9 mouse cellular contexts compared by ENCODE assay signal in the genomic region with DNA sequence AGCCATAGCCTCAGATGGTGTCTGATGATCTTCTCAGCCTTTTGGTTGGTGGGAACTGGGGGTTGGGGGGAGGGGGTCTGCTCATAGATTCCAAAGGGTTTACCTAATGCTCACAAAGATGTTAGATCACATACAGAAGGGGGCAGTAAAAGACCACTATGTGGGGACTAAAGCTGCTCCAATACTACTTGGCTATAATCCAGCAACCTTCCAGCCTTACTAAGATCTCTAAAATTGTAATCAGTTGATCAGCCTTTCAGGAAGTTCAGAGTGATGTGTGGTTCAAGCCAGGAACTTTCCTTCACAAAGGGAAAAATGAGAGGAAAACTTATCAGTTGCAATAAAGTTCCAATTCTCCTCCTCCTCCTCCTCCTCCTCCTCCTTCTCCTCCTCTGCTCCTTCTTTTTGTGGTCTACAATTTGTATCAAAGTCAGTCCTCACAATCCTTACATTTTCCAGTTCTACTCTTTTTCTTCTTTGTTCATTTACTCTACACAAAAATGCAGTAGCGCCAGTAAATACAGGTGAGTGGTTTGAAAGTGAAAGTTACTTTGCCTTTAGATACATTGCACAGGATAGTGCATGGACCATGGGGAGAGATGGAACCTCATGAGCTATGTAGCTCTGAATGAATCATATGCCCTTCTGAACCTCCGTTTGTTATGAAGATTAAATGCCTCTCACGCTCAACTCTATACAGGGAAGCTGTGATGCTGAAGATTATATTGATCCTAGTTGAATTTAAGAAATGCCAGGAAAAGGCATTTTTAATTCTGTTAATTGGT. TPM values are rescaled to one million over a fixed set of nuclear protein-coding genes. Genes with fewer than 3 reads are reported as not detected.
DNase-seq lines count a peak whose midpoint lies in the region; ATAC-seq and TF ChIP-seq lines count a peak whose summit lies in the region.
"Had no signal": no experiment of that assay in that cellular context is flagged by ENCODE, and none has a peak within 500 bp of the region (broad histone marks: within the 10 kb centered on the region; RNA-seq: fewer than 3 reads in every experiment).

No protein-coding gene starts in this region.

- no peak for ATAC-seq in forebrain, embryonic 14.5 days
- ATAC-seq in forebrain, embryonic 16.5 days, result no peak
- ATAC-seq in midbrain, embryonic 15.5 days (replicated peaks), result no peak
- no peak for ATAC-seq in heart, postnatal 0 days (ENCODE audit: insufficient read depth, low read depth)

- H3K36me3 ChIP-seq in forebrain, embryonic 14.5 days (ENCODE audit: control insufficient read depth, insufficient read depth, low read length), result peaks cover 11% of the 10 kb centered on the region
- H3K36me3 ChIP-seq in forebrain, embryonic 16.5 days (ENCODE audit: control insufficient read depth, insufficient read depth), result peaks cover 4% of the 10 kb centered on the region
- peaks cover 12% of the 10 kb centered on the region for H3K36me3 ChIP-seq in midbrain, embryonic 10.5 days
- peaks cover 3% of the 10 kb centered on the region; the same call in 1 of the 2 replicates for H3K36me3 ChIP-seq in midbrain, embryonic 15.5 days (replicated peaks)
- H3K36me3 ChIP-seq in heart, postnatal 0 days (replicated peaks; ENCODE audit: control insufficient read depth, insufficient read depth, low read length), result peaks cover 6% of the 10 kb centered on the region; the same call in 1 of the 2 replicates

- H3K4me2 ChIP-seq in forebrain, embryonic 14.5 days (ENCODE audit: low read length), result no peak overlapping the region
- no peak overlapping the region for H3K4me2 ChIP-seq in forebrain, embryonic 16.5 days (ENCODE audit: low read length)
- H3K4me2 ChIP-seq in midbrain, embryonic 15.5 days, result no peak overlapping the region
- 0 out of 2 replicates have a peak overlapping the region, but pooled peaks have one; percentile 6 for H3K4me2 ChIP-seq in heart, postnatal 0 days (ENCODE audit: low read depth, low read length)

- H3K4me1 ChIP-seq in forebrain, embryonic 14.5 days (ENCODE audit: control insufficient read depth, insufficient read depth, low read length), result peaks cover 9% of the 10 kb centered on the region
- H3K4me1 ChIP-seq in forebrain, embryonic 16.5 days (replicated peaks; ENCODE audit: control insufficient read depth, insufficient read depth, low read length), result peaks cover 18% of the 10 kb centered on the region
- H3K4me1 ChIP-seq in midbrain, embryonic 10.5 days, result peaks cover 26% of the 10 kb centered on the region
- H3K4me1 ChIP-seq in midbrain, embryonic 15.5 days, result peaks cover 17% of the 10 kb centered on the region
- peaks cover 19% of the 10 kb centered on the region for H3K4me1 ChIP-seq in heart, postnatal 0 days (ENCODE audit: control insufficient read depth, insufficient read depth)

- H3K27ac ChIP-seq in forebrain, embryonic 14.5 days (ENCODE audit: low read depth, low read length), result no peak overlapping the region
- H3K27ac ChIP-seq in forebrain, embryonic 16.5 days (ENCODE audit: low read length), result no peak overlapping the region
- no peak overlapping the region for H3K27ac ChIP-seq in midbrain, embryonic 10.5 days (replicated peaks)
- no peak overlapping the region for H3K27ac ChIP-seq in midbrain, embryonic 15.5 days
- no peak overlapping the region for H3K27ac ChIP-seq in heart, postnatal 0 days (ENCODE audit: low read depth)

- H3K9me3 ChIP-seq in forebrain, embryonic 14.5 days (replicated peaks; ENCODE audit: control insufficient read depth, low read length), result no peaks in the 10 kb centered on the region
- H3K9me3 ChIP-seq in forebrain, embryonic 16.5 days (ENCODE audit: control insufficient read depth, low read length), result no peaks in the 10 kb centered on the region
- no peaks in the 10 kb centered on the region for H3K9me3 ChIP-seq in midbrain, embryonic 10.5 days (replicated peaks)
- no peaks in the 10 kb centered on the region for H3K9me3 ChIP-seq in midbrain, embryonic 15.5 days
- no peaks in the 10 kb centered on the region for H3K9me3 ChIP-seq in heart, postnatal 0 days (replicated peaks; ENCODE audit: control insufficient read depth, low read length)

- H3K9ac ChIP-seq in forebrain, embryonic 14.5 days (ENCODE audit: low read length), result no peak overlapping the region
- no peak overlapping the region for H3K9ac ChIP-seq in forebrain, embryonic 16.5 days (replicated peaks; ENCODE audit: low read depth, low read length)
- H3K9ac ChIP-seq in midbrain, embryonic 15.5 days, result no peak overlapping the region
- H3K9ac ChIP-seq in heart, postnatal 0 days (replicated peaks; ENCODE audit: low read depth, low read length), result no peak overlapping the region

- DNase-seq in forebrain, embryonic 14.5 days (ENCODE audit: low spot score), result peak; percentile 88
- DNase-seq in midbrain, embryonic 10.5 days (ENCODE audit: low spot score), result peak; percentile 18
- DNase-seq in heart, postnatal 0 days (ENCODE audit: low spot score), result peak; percentile 79
- DNase-seq in skeletal muscle tissue, adult 2 months (ENCODE audit: low read depth, low spot score), result peak; percentile 58
- DNase-seq in cerebellum, adult 11 months, result no peak
- no peak for DNase-seq in gastrocnemius, postnatal 4 days (ENCODE audit: low spot score in 2 of 2)

- 89% methylated on average over 3 of the region's 3 CpGs for WGBS in forebrain, embryonic 14.5 days
- WGBS in forebrain, embryonic 16.5 days, result 80% methylated on average over 3 of the region's 3 CpGs
- 85% methylated on average over 3 of the region's 3 CpGs for WGBS in midbrain, embryonic 10.5 days
- WGBS in midbrain, embryonic 15.5 days, result 89% methylated on average over 3 of the region's 3 CpGs
- 65% methylated on average over 3 of the region's 3 CpGs for WGBS in heart, postnatal 0 days

- TF ChIP-seq CTCF in heart, postnatal 0 days (IDR thresholded peaks at IDR 0.05; ENCODE audit: low read depth), result peak; percentile 65

- TF ChIP-seq EP300 in heart, postnatal 0 days (IDR thresholded peaks at IDR 0.05; ENCODE audit: low read depth), result no peak

- no peaks in the 10 kb centered on the region for H3K27me3 ChIP-seq in forebrain, embryonic 14.5 days (replicated peaks; ENCODE audit: control insufficient read depth, insufficient read depth, low read length)
- no peaks in the 10 kb centered on the region for H3K27me3 ChIP-seq in forebrain, embryonic 16.5 days (replicated peaks; ENCODE audit: control insufficient read depth, insufficient read depth, low read length)
- H3K27me3 ChIP-seq in midbrain, embryonic 10.5 days (ENCODE audit: low read depth, poor library complexity, severe bottlenecking), result no peaks in the 10 kb centered on the region
- no peaks in the 10 kb centered on the region for H3K27me3 ChIP-seq in midbrain, embryonic 15.5 days (replicated peaks)
- H3K27me3 ChIP-seq in heart, postnatal 0 days (ENCODE audit: control insufficient read depth, insufficient read depth, low read length), result no peaks in the 10 kb centered on the region

- no peak overlapping the region for H3K4me3 ChIP-seq in forebrain, embryonic 14.5 days (ENCODE audit: low read depth, low read length)
- H3K4me3 ChIP-seq in forebrain, embryonic 16.5 days (replicated peaks; ENCODE audit: low read length), result no peak overlapping the region
- H3K4me3 ChIP-seq in midbrain, embryonic 10.5 days, result no peak overlapping the region
- H3K4me3 ChIP-seq in midbrain, embryonic 15.5 days, result no peak overlapping the region
- H3K4me3 ChIP-seq in heart, postnatal 0 days (ENCODE audit: low read depth, low read length), result no peak overlapping the region

RNA-seq across cellular contexts. Expression of gene Cox17, which starts 1.7 kb away (rescaled TPM):
- 107 and 126 TPM in 2 replicates for polyA plus RNA-seq in forebrain, embryonic 14.5 days (2014; fragmentation: Nextera tagmentation; extraction: Ambion mirVana)
- 85.4 and 88.6 TPM in 2 replicates for polyA plus RNA-seq in forebrain, embryonic 16.5 days (2015; fragmentation: Nextera tagmentation; extraction: Ambion mirVana)
- 129 and 140 TPM in 2 replicates for polyA plus RNA-seq in midbrain, embryonic 10.5 days (2016; fragmentation: Nextera tagmentation; extraction: Ambion mirVana)
- 75.4 and 77.9 TPM in 2 replicates for polyA plus RNA-seq in midbrain, embryonic 15.5 days (2015; fragmentation: Nextera tagmentation; extraction: Ambion mirVana)
- 84.7 and 177 TPM in 2 replicates for total RNA-seq in heart, postnatal 0 days (2014; rRNA removed; ENCODE audit: low replicate concordance)
- 579 and 627 TPM in 2 replicates for polyA plus RNA-seq in heart, postnatal 0 days (2015; fragmentation: Nextera tagmentation; extraction: Ambion mirVana)
- total RNA-seq in gastrocnemius, postnatal 4 days (2021), result 100 to 1,000 TPM; 109 to 129 TPM

RNA-seq across cellular contexts. Expression of gene Gm21987, which starts 1.7 kb away (rescaled TPM):
- polyA plus RNA-seq in forebrain, embryonic 14.5 days (2014; fragmentation: Nextera tagmentation; extraction: Ambion mirVana), result not detected in 2 replicates
- polyA plus RNA-seq in forebrain, embryonic 16.5 days (2015; fragmentation: Nextera tagmentation; extraction: Ambion mirVana), result not detected in 2 replicates
- polyA plus RNA-seq in midbrain, embryonic 10.5 days (2016; fragmentation: Nextera tagmentation; extraction: Ambion mirVana), result not detected in 2 replicates
- 0.77 TPM in 1 of 2 replicates, not detected in the other for polyA plus RNA-seq in midbrain, embryonic 15.5 days (2015; fragmentation: Nextera tagmentation; extraction: Ambion mirVana)
- total RNA-seq in heart, postnatal 0 days (2014; rRNA removed; ENCODE audit: low replicate concordance), result not detected in 2 replicates
- polyA plus RNA-seq in heart, postnatal 0 days (2015; fragmentation: Nextera tagmentation; extraction: Ambion mirVana), result 5.1 and 6.2 TPM in 2 replicates
- total RNA-seq in gastrocnemius, postnatal 4 days (2021), result not detected
- polyA plus RNA-seq: stomach, embryonic 14.5 days had no signal

RNA-seq across cellular contexts. Expression of gene Maats1, which starts 3.2 kb away (rescaled TPM):
- 0.71 and 0.83 TPM in 2 replicates for polyA plus RNA-seq in forebrain, embryonic 14.5 days (2014; fragmentation: Nextera tagmentation; extraction: Ambion mirVana)
- 0.43 and 0.66 TPM in 2 replicates for polyA plus RNA-seq in forebrain, embryonic 16.5 days (2015; fragmentation: Nextera tagmentation; extraction: Ambion mirVana)
- 0.78 and 0.98 TPM in 2 replicates for polyA plus RNA-seq in midbrain, embryonic 10.5 days (2016; fragmentation: Nextera tagmentation; extraction: Ambion mirVana)
- 1.1 and 1.5 TPM in 2 replicates for polyA plus RNA-seq in midbrain, embryonic 15.5 days (2015; fragmentation: Nextera tagmentation; extraction: Ambion mirVana)
- total RNA-seq in heart, postnatal 0 days (2014; rRNA removed; ENCODE audit: low replicate concordance), result not detected in 2 replicates
- polyA plus RNA-seq in heart, postnatal 0 days (2015; fragmentation: Nextera tagmentation; extraction: Ambion mirVana), result 0.10 and 0.15 TPM in 2 replicates
- under 1 TPM in 1 of 2 experiments, not detected in 1; 0.20 TPM for total RNA-seq in gastrocnemius, postnatal 4 days (2021)
- polyA plus RNA-seq: stomach, embryonic 14.5 days had no signal

RNA-seq across cellular contexts. Expression of gene Popdc2, which starts 16.9 kb away (rescaled TPM):
- polyA plus RNA-seq in forebrain, embryonic 14.5 days (2014; fragmentation: Nextera tagmentation; extraction: Ambion mirVana), result 0.17 and 0.51 TPM in 2 replicates
- 0.31 and 0.51 TPM in 2 replicates for polyA plus RNA-seq in forebrain, embryonic 16.5 days (2015; fragmentation: Nextera tagmentation; extraction: Ambion mirVana)
- 0.75 and 1.3 TPM in 2 replicates for polyA plus RNA-seq in midbrain, embryonic 10.5 days (2016; fragmentation: Nextera tagmentation; extraction: Ambion mirVana)
- 0.57 and 1.4 TPM in 2 replicates for polyA plus RNA-seq in midbrain, embryonic 15.5 days (2015; fragmentation: Nextera tagmentation; extraction: Ambion mirVana)
- 982 and 1,104 TPM in 2 replicates for total RNA-seq in heart, postnatal 0 days (2014; rRNA removed; ENCODE audit: low replicate concordance)
- polyA plus RNA-seq in heart, postnatal 0 days (2015; fragmentation: Nextera tagmentation; extraction: Ambion mirVana), result 564 and 675 TPM in 2 replicates
- total RNA-seq in gastrocnemius, postnatal 4 days (2021), result 10 to 100 TPM; 42.5 to 57.1 TPM

RNA-seq across cellular contexts. Expression of gene Nr1i2, which starts 50.5 kb away (rescaled TPM):
- polyA plus RNA-seq in forebrain, embryonic 14.5 days (2014; fragmentation: Nextera tagmentation; extraction: Ambion mirVana), result not detected in 2 replicates
- not detected in 2 replicates for polyA plus RNA-seq in forebrain, embryonic 16.5 days (2015; fragmentation: Nextera tagmentation; extraction: Ambion mirVana)
- polyA plus RNA-seq in midbrain, embryonic 10.5 days (2016; fragmentation: Nextera tagmentation; extraction: Ambion mirVana), result not detected in 2 replicates
- 0.08 TPM in 1 of 2 replicates, not detected in the other for polyA plus RNA-seq in midbrain, embryonic 15.5 days (2015; fragmentation: Nextera tagmentation; extraction: Ambion mirVana)
- total RNA-seq in heart, postnatal 0 days (2014; rRNA removed; ENCODE audit: low replicate concordance), result not detected in 2 replicates
- polyA plus RNA-seq in heart, postnatal 0 days (2015; fragmentation: Nextera tagmentation; extraction: Ambion mirVana), result not detected in 2 replicates
- total RNA-seq in gastrocnemius, postnatal 4 days (2021), result under 1 TPM in 1 of 2 experiments, not detected in 1; 0.16 TPM

Comparison
In these comparisons a context has a peak if more than half of its experiments do, and no peak if none do; other contexts are left out.
1. DNase-seq: peak in forebrain, embryonic 14.5 days (single experiment), midbrain, embryonic 10.5 days (single experiment), heart, postnatal 0 days (single experiment) and skeletal muscle tissue, adult 2 months (single experiment); none in cerebellum, adult 11 months (single experiment) and gastrocnemius, postnatal 4 days (0 of 2).